Mouse (Mus musculus) CD4-positive helper T cell, adult 2 months (primary cell): ENCODE results near the gene Pdha1.

ENCODE experiments used
- DNase-seq: peaks from one replicate; pipeline ENCODE4 v3.0.0-alpha.2; 2012; ENCODE audit warnings: low read depth, missing footprints, low spot score

Pdha1 gene

DNA sequence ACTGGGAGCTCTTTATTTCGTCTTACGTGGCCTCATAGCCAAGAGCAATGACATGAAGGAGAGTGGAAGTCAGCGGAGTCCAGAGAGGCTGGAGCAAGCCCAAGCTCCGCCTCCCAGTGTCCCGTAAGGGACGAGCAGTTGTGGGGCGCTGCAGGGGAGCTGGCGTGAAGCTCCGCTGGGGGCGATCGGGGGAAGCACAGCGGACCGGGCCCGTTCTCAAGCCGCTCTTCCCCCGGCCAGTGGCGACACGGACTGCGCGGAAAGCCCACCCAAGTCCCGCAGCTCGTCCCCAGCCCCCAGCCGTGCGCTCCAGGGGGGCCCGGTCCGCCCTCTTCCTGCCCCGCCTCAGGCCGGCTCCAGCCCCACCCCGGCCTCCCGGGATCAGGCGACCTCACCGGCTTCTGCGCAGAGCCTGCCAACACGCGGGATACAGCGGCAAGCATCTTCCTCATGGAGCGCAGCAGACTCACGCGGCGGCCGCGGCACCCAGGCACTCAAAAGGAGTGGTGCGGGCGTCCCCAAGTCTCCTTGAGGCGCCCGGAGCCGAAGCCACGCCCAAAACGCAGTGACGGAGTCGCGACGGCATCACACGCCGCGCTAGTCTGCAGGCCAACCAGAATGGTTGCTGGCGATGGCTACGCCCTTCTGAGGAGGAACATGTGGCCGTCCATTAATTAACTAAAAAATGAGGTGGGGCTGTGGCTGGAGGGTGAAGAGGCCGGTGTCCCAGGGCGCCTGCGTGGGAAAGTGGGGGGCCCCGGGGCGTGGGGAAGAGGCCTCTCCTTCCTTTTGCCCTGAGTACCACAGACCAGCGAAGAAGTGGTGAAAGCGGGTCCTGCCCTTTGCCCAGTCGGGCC lies at the start of gene Pdha1:
Gene Pdha1, minus strand, starts transcription at position 553 of the 857 bp plus-strand sequence.
- DNase-seq: peak; percentile 91

- no peak for DNase-seq
Observed at GRCm38 (mm10) chrX:160179032-160179431, 40.8 kb upstream of the Pdha1 start.

DNA sequence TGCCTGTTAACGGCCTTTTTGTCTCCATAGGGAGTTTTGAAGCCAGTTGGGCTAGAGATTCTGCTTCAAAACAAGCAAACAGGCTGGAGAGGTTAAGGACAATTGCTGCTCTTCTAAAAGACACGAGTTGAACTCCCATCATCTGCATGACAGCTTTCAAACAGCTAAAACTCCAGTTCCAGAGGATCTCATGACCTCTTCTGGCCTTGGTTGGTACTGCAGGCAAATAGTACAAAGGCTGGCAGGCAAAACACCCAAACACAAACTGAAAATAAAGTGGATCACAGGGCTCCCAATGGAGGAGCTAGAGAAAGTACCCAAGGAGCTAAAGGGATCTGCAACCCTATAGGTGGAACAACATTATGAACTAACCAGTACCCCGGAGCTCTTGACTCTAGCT lies 31.9 kb upstream of the Pdha1 start:
- DNase-seq: peak; percentile 55

DNA sequence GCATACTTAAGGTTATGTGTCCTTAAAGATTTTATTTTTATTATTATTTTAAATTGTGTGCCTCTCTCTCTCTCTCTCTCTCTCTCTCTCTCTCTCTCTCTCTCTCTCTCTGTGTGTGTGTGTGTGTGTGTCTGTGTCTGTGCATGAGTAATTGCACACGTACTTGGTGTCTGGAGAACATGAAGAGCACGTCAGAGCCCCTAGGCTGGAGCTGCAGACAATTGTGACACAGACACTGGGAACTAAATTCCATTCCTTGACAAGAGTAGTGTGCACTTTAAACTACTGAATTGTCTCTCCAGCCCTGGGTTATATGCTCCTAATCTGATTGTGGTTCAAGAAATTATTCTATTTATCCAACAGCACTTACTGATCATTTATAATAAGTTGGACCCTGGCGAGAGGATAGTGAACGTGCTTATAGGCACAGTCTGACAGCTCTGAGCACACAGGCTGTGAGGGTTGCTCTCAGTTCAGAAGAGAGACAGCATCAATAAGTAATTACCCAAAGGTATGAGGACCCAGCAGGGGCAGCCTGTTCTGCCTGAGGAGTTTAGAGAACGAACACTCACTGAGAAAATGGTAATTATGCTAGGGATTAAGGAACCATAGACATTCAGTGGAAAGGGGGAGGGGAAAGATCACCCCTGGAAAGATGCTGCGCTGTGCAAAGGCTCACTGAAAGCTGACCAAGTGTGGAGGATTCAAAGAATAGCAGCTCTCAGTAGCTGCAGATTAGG lies 28.2 kb upstream of the Pdha1 start:
- no peak for DNase-seq

GRCm38 (mm10) chrX:160164259-160164658 lies 26.0 kb upstream of the Pdha1 start:
- no peak for DNase-seq

DNA sequence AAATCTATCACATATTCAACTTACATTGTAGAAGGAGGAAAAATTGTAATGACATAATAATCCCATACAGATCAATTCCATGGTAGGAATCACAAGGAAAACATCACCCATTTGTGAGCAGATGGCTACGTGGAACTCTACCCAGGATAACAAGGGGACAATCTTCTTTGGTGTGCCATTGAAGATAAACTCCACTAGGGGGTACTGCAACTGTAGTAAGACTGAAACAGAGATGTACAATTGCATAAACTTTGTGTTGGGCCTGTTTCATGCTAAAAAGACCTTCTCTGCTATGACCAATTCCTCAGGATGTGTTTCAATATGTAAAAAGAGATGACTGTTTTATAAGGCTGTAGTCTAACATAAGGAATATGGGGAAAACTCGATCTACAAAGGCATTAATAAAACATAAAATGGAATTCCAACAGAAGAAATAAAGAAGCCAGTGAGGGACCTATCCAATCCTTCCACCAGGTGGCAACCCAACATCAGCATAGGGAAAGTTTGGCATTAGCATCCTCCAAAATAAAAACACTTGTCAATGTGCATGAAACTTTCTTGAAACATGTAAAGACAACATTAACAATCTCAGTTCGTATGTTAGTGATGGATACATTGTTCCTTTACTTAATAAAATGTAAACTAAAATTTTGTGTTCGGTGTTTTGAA lies 15.1 kb upstream of the Pdha1 start:
- no peak for DNase-seq

DNA sequence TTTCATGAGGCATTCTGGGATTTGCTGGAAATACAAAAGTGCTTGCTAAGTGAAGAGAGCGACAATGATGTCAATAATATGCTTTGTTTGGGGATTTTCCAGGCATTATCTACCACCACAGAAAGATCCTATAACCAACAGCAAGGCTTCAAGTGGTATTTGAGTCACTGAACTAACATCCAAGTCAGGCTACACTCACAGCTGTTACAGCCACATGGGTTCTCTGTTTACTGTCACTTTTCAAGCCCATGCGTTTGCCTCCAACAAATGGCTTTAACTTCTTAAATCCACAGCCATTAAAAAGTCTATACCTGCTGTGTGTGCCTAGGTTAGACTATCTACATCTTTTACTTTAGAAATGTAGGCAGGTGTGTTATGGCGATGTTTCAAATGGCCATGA lies 10.6 kb upstream of the Pdha1 start:
- no peak for DNase-seq

DNA sequence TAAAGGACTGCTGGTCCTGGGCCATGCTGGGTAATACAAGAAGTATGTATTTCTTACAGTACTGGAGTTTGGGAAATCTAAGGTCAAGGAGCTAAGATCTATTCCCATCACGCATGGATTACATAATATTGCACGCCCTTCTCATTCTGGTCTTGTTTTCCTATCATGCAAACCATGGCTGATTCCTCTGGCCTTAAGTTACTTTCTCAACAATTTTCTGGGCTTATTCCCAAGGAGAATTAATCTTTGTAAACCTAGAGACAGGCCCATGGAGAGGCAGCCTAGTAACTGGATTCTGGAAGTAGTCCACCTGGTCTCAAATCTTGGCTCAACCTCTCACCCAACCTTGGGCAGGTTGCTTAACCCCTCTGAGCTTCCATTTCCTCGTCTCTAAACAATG lies 9.2 kb upstream of the Pdha1 start:
- DNase-seq: no peak

- DNase-seq: no peak
Observed at GRCm38 (mm10) chrX:160146806-160147205, 8.6 kb upstream of the Pdha1 start.

GRCm38 (mm10) chrX:160137177-160137860 lies 894 bp downstream of the Pdha1 start:
- no peak for DNase-seq

DNA sequence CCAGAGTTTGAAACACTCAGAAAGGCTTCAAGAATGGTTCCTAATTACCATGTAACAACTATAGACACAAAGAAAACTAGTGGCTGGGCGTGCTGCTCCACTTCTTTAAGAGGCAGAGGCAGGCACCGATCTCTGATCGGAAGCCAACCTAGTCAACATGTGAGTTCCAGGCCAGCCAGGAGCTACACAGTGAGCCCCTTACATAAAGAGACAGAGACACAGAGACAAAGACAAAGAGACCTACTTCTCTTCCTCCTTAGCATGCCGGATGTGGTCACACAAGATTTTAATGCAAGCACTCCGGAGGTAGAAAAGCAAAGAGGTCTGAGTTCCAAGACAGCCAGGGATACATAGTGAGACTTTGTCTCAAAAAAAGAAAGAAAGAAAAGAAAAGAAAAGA lies 2.1 kb downstream of the Pdha1 start:
- DNase-seq: peak; percentile 68

GRCm38 (mm10) chrX:160135719-160136118 lies 2.5 kb downstream of the Pdha1 start:
- DNase-seq: no peak

- peak; percentile 15 for DNase-seq
Observed at GRCm38 (mm10) chrX:160134136-160134843, 3.9 kb downstream of the Pdha1 start.

DNA sequence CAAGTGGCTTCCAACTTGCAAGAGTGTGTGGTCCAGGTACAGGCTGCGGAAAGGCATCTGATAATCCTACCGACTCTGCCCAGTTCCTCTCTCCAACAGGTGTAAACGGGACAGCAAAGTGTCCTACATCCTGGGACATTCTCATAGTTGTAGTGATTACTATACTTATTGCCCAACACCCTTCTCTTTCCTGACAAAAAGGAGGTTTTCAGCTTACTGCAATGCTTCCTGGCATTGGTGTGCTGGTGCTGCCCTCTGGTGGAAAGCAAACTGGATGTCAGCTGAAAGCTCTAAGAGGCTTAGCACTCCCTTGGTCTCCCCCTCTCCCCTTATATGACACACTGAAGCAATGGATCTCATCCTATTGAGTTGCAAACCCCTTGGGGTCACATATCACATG lies 21.6 kb downstream of the Pdha1 start:
- peak; percentile 33 for DNase-seq

DNA sequence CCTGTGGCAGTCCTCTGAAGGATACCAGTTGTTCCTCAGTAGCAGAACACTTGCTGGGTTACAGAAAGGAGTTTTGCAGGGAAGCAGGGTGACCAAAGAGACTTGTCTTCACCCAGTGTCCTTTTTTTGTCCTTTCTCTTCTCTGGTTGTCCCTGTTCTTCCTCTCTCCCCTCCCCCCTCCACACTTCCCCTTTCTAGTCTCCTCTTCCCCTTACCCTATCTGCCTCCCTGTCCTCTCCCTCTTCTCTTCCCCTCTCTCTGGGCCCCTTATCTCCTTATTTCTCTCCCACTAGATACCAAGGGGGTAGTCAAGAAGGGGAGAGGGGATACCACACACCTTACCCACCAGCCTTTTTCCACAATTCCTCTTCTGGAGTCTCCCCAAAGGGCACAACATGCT lies 22.1 kb downstream of the Pdha1 start:
- DNase-seq: no peak

DNA sequence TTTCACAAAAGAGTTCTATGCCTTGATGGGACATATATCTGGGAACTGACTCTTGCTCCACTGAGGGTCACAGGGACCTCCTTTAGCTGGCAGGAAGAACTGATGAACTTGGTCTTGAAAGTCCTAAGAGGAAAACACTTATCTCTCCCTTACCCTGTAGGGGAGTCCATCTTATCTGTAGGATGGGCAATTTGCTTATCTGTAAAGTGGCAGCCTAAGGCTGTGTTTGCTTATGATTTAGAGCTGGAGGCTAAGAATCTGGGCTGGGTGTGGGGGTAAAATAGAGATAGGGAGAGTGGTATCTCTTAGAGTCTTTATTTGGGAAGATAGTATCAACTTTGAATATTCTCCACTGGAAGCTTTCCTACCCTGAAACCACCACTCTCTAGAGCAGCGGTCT lies 24.4 kb downstream of the Pdha1 start:
- no peak for DNase-seq

DNA sequence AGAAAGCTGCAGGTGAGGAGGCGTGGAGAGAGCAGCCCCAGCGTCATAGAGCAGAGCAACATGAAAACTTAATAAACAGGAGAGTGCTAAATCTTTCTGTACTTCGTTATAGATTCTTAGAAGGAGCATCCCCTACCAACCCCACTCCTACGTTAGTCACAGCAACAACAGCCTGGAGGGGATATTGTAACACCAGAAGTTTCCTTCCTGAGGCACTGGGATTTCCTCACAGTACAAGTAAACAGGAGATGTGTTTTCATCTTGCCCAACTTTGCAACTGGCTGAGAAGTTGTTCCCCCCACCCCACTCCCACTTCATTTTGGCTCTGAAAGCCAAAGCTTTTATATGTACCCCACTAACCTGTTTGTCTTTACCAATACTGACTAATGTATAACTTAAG lies 30.4 kb downstream of the Pdha1 start:
- no peak for DNase-seq

- no peak for DNase-seq
Observed at GRCm38 (mm10) chrX:160091973-160092372, 46.2 kb downstream of the Pdha1 start.
